Mouse (Mus musculus) spleen, adult 2 months (tissue): ENCODE data around the gene Sphkap. TPM values are rescaled to one million over a fixed set of nuclear protein-coding genes. Genes with fewer than 3 reads are reported as not detected.

Experiments
- DNase-seq, 2 experiments: peaks; one replicate each; pipeline versions ENCODE4 v3.0.0 to v3.0.0-alpha.2; 2012 to 2021; ENCODE audit warnings: low spot score in 2 of 2, low read depth in 1 of 2
- H3K27ac ChIP-seq: fragments of 200-500 bp; 2 replicates; pipeline ENCODE4 v1.5.1; 2012; ENCODE audit warnings: low read length, inconsistent platforms; ENCODE audit not compliant: insufficient read depth
- H3K27me3 ChIP-seq: fragments of 200-500 bp; 2 replicates; pipeline ENCODE4 v1.6.1; 2012; ENCODE audit warnings: mild to moderate bottlenecking, moderate library complexity, low read length, inconsistent platforms; ENCODE audit not compliant: control insufficient read depth, insufficient read depth
- H3K36me3 ChIP-seq: fragments of 200-500 bp; 2 replicates; pipeline ENCODE4 v1.6.1; 2012; ENCODE audit warnings: mild to moderate bottlenecking, low read length, inconsistent platforms; ENCODE audit not compliant: control insufficient read depth, insufficient read depth
- H3K4me1 ChIP-seq: fragments of 200-500 bp; 2 replicates; pipeline ENCODE4 v1.6.1; 2011; ENCODE audit warnings: inconsistent platforms; ENCODE audit not compliant: control insufficient read depth, insufficient read depth, insufficient read length
- H3K4me3 ChIP-seq: fragments of 200-500 bp; 2 replicates; pipeline ENCODE4 v1.5.1; 2011; ENCODE audit warnings: mild to moderate bottlenecking, inconsistent platforms; ENCODE audit not compliant: insufficient read depth, insufficient read length; ENCODE audit errors: extremely low read depth
- CTCF ChIP-seq: fragments of 200-500 bp; IDR thresholded peaks from 2 replicates; pipeline ENCODE4 v1.5.1; 2011; ENCODE audit warnings: mild to moderate bottlenecking, inconsistent platforms; ENCODE audit not compliant: insufficient read depth, insufficient read length, insufficient replicate concordance; ENCODE audit errors: extremely low read depth
- POLR2A ChIP-seq: fragments of 200-500 bp; IDR thresholded peaks from 2 replicates; pipeline ENCODE4 v1.6.1; 2011; ENCODE audit warnings: low read depth, low read length, inconsistent platforms
- WGBS: fragments of 180-500 bp; shearing (Covaris S2); methylation state at CpG from one replicate; pipeline ENCODE4 v1.1.7; 2018; 5-methylcytosine and 5-hydroxymethylcytosine counted together
- polyA plus RNA-seq: library from polyadenylated mRNA; depleted of rRNA; stranded (reverse); fragments of >200 nt; gene quantifications from 2 replicates; pipeline ENCODE4 v1.2.3, GENCODE M21; 2012; rRNA removed

Sphkap gene
- polyA plus RNA-seq: not detected in 2 replicates

DNA sequence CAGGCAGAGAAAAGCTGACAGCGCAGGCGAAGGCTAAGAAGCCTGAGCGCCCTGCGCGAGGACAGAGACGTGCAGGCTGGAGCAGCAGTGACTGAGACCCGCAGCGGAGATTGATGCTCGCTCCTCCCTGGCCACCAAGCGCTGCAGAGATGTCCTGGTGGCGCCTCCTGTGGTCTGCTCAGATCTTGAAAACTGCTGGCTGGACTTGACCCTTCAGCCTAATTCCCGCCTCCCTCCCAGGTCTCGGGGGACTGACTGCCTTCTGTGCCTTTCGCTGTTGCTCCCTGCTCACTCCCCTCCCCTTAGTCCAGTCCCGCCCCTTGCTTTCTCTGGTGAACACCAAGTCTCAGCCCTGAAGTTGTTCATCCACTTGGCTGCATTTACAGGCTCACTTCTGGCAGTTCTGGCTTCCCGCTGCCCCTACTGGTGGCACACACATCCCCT is at the start of gene Sphkap:
Gene Sphkap, minus strand, starts transcription at position 180 of the 444 bp plus-strand sequence.
- TF ChIP-seq POLR2A (no peak), CTCF (no peak)
- DNase-seq: no peak

DNA sequence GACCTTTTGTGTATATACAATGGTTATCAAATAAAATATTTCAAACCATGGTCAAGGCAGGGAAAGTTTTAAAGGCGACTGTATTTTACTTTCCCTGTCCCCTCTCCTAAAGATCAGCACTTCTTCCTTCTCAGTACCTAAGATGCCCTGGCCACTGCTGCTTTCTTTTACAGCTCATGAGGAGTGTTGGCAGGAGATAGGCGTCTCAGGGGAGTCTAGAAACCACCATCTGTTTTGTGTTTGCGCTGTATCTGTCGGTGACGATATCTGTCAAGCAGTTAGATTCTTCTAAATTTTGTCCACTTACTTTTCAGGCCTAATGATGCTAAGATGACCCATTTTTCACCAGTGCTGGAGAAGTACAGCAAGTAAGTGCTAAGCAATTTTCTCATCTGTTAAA is 43.3 kb upstream of the Sphkap start:
- 80% methylated on average over 5 of the region's 5 CpGs for WGBS
- no peak overlapping the region for H3K4me3 ChIP-seq
- no peak overlapping the region for H3K27ac ChIP-seq
- no peaks in the 10 kb centered on the region for H3K36me3 ChIP-seq
- no peaks in the 10 kb centered on the region for H3K4me1 ChIP-seq
- no peaks in the 10 kb centered on the region for H3K27me3 ChIP-seq
- DNase-seq: no peak
- no peak for TF ChIP-seq POLR2A
- TF ChIP-seq CTCF: no peak

More for the DNA sequence above, at the start of gene Sphkap:
- Histone ChIP-seq H3K4me3 (no peak within 1 kb of the TSS), H3K27ac (no peak within 1 kb of the TSS), H3K36me3 (no peaks in the 10 kb centered on the region), H3K27me3 (no peaks in the 10 kb centered on the region), H3K4me1 (no peaks in the 10 kb centered on the region)
- WGBS: 7% methylated on average over 16 of the region's 16 CpGs

DNA sequence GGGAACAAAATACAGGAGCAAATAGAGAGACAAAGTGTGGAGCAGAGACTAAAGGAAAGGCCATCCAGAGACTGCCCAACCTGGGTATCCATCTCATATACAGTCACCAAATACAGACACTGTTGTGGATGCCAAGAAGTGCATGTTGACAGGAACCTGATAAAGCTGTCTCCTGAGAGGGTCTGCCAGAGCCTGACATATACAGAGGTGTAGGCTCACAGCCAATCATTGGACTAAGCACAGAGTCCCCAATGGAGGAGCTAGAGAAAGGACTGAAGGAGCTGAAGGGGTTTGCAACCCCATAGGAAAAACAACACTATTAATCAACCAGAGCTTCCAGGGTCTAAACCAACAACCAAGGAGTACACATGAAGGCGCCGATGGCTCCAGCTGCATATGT is 32.4 kb upstream of the Sphkap start:
- Histone ChIP-seq H3K27me3 (no peaks in the 10 kb centered on the region), H3K4me1 (no peaks in the 10 kb centered on the region), H3K4me3 (no peak overlapping the region), H3K27ac (no peak overlapping the region), H3K36me3 (no peaks in the 10 kb centered on the region)
- 98% methylated on average over 2 of the region's 2 CpGs for WGBS
- no peak for DNase-seq
- TF ChIP-seq CTCF (no peak), POLR2A (no peak)

DNA sequence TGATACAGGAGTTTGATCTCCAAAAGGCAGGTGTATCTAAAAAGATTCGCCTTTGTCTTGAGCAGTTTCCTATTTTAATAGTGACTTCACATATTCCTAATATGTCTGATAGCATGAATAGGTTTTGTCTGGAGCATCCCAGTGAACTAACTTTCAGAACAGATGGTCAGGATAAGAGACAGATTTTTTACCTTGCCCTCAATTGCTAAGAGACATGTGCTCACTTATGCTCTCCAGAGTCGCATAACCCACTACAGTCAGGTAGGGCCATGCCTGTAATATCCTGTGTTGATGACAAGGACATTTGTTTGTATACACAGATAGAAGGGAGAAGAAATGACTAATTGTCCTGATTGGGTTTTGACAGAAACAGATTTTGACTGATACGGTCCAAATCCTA is 25.9 kb upstream of the Sphkap start:
- no peak for DNase-seq
- WGBS: 94% methylated on average over 3 of the region's 3 CpGs
- Histone ChIP-seq H3K27ac (no peak overlapping the region), H3K4me3 (no peak overlapping the region), H3K27me3 (no peaks in the 10 kb centered on the region), H3K36me3 (no peaks in the 10 kb centered on the region), H3K4me1 (no peaks in the 10 kb centered on the region)
- no peak for TF ChIP-seq CTCF
- TF ChIP-seq POLR2A: no peak

DNA sequence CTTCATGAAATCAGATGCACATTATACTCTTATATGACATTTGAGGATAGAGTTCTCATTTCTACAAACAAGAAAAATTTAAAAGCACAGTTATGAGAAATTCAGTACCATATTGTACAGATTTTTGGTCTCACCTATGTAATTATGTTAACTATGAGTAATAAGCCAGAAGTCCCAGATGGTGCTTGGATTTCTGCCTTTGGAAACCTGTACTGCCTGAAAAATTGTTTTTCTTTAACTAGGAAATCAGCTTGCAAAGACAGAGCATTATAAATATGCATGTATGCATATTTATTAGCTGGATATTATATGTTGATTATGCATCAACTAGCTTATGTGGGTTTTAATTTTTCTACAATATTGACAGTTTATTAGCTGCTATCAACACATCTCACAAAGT is 21.9 kb upstream of the Sphkap start:
- Histone ChIP-seq H3K27me3 (no peaks in the 10 kb centered on the region), H3K27ac (no peak overlapping the region), H3K4me1 (no peaks in the 10 kb centered on the region), H3K36me3 (no peaks in the 10 kb centered on the region), H3K4me3 (no peak overlapping the region)
- TF ChIP-seq CTCF: no peak
- TF ChIP-seq POLR2A: no peak
- DNase-seq: no peak

DNA sequence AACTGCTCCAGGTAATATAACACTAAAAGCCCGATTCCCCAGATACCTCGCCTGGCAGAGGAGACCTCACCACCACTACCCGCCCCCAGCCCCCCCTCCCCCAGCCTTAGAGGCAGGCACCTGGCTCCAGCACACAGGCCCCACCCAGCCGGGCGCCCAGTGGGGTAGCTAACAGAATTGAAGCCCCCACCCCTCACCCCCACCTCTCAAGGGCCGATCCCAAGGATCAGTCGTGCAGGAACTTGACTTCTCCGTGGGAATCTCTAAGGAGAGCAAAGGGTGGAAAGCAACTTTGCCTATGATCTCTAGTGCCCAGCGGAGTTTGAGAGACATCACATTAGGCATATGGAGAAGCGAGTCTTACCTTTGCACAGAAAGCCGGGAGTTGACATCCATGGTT is 384 bp downstream of the Sphkap start:
- no peak for DNase-seq
- H3K4me3 ChIP-seq: no peak overlapping the region
- H3K27ac ChIP-seq: no peak overlapping the region
- TF ChIP-seq POLR2A: no peak
- TF ChIP-seq CTCF: no peak
- H3K36me3 ChIP-seq: no peaks in the 10 kb centered on the region
- 8% methylated on average over 11 of the region's 11 CpGs for WGBS
- no peaks in the 10 kb centered on the region for H3K27me3 ChIP-seq
- no peaks in the 10 kb centered on the region for H3K4me1 ChIP-seq

DNA sequence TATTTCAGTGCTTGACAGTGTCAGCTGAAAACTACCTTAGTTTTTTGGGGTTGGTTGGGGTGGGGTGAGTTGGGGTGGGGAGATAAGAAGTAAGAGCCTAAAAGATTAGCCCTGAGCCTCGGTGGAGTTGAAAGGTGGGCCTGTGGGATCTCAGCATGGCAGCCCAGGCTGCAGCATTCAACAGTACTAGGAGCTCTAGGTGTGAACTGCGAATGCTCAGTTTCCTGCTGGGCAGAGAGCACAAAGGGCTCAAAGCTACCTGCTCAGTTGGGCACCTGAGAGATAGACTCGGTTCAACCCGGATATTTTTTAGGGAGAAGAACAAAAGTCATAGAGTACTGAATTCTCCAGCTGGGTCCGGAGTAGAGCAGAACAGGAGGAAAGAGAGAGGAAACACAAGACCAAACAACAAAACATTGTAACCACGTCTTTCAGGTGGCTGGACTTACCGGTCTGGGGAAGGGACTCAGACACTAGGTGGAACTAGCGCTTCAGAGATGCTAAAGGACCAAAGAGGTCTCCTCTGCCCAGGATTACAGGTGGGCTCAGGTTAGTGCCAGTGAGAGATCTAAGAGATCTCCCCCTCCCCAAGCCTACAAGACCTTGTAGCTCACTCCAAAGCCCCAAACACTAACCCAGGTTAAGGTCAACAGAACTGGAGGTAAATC is 984 bp downstream of the Sphkap start:
- no peaks in the 10 kb centered on the region for H3K4me1 ChIP-seq
- no peaks in the 10 kb centered on the region for H3K36me3 ChIP-seq
- 10% methylated on average over 8 of the region's 8 CpGs for WGBS
- no peak for DNase-seq
- H3K27me3 ChIP-seq: no peaks in the 10 kb centered on the region
- TF ChIP-seq CTCF (no peak), POLR2A (no peak)
- H3K27ac ChIP-seq: no peak overlapping the region
- no peak overlapping the region for H3K4me3 ChIP-seq

DNA sequence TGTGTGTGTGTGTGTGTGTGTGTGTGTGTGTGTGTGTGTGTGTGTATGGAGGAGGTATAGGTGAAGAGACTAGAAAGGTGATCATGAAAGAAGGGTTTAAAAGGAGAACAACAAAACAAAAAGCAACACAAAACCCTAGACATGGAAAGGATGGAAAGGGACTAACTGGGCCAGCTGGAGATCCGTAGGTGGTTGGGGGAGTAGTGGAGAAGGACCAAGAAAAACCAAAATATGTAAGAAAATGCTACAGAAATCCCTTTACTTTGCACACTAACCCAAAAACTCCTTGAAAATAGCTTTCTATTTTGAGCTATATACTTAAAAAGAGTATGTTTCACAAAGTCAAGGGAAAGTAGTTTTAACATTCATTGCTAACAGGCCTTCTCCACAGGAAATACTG is 6.9 kb downstream of the Sphkap start:
- Histone ChIP-seq H3K36me3 (no peaks in the 10 kb centered on the region), H3K27me3 (no peaks in the 10 kb centered on the region), H3K4me1 (no peaks in the 10 kb centered on the region), H3K4me3 (no peak overlapping the region), H3K27ac (no peak overlapping the region)
- WGBS: 77% methylated on average over 1 of the region's 1 CpGs
- TF ChIP-seq CTCF: no peak
- TF ChIP-seq POLR2A: no peak
- no peak for DNase-seq
